Mouse (Mus musculus) CH12.LX (cell line): ENCODE measurements at regions not wholly inside any gene's neighbourhood (a gene's known extent, or its start where the extent isn't known, plus 50 kb on each side); places are given as distances from the start of the nearest gene placed in this dataset.

Experiments used
- DNase-seq: peaks from one replicate; pipeline ENCODE4 v3.0.0-alpha.2; 2013; ENCODE audit errors: extremely low read depth
- H3K27ac ChIP-seq: 2 replicates; pipeline ENCODE4 v1.5.1; 2012; ENCODE audit warnings: low read depth, mild to moderate bottlenecking, control low read depth, moderate library complexity; ENCODE audit not compliant: insufficient read depth
- H3K27me3 ChIP-seq: replicated peaks from 2 replicates; pipeline ENCODE3; 2012; ENCODE audit warnings: inconsistent platforms
- H3K36me3 ChIP-seq, 2 experiments: replicated peaks in 1 of 2; 2 replicates each; pipeline versions ENCODE3 to v1.6.1; 2012; ENCODE audit warnings: inconsistent platforms in 1 of 2, low read length in 1 of 2, mild to moderate bottlenecking in 1 of 2, mixed read lengths in 1 of 2, moderate library complexity in 1 of 2; ENCODE audit not compliant: control insufficient read depth in 1 of 2, insufficient read depth in 1 of 2
- H3K4me1 ChIP-seq, 2 experiments: 2 replicates each; pipeline ENCODE4 v1.6.1; 2012; ENCODE audit warnings: inconsistent platforms in 1 of 2, moderate library complexity in 1 of 2; ENCODE audit not compliant: insufficient read depth in 2 of 2, control insufficient read depth in 1 of 2
- H3K4me2 ChIP-seq: 2 replicates; pipeline ENCODE4 v1.6.1; 2012; ENCODE audit warnings: low read depth, mild to moderate bottlenecking, control low read depth; ENCODE audit not compliant: poor library complexity, insufficient read depth, severe bottlenecking
- H3K4me3 ChIP-seq, 3 experiments: fragments of 150-350 bp in 1 of 3; sonication (generic) in 1 of 3; replicated peaks in 1 of 3; 2 replicates each; pipeline versions ENCODE3 to v1.5.1; 2011 to 2012; ENCODE audit warnings: low read depth in 2 of 3, low read length in 2 of 3, mild to moderate bottlenecking in 2 of 3, moderate library complexity in 2 of 3, control low read depth in 1 of 3, improper control_type of control experiment in 1 of 3, inconsistent platforms in 1 of 3, mixed read lengths in 1 of 3; ENCODE audit not compliant: poor library complexity in 1 of 3
- H3K79me2 ChIP-seq: replicated peaks from 2 replicates; pipeline ENCODE4 v1.6.1; 2012; ENCODE audit warnings: mild to moderate bottlenecking, moderate library complexity; ENCODE audit not compliant: control insufficient read depth, poor library complexity, insufficient read depth, severe bottlenecking; ENCODE audit errors: extremely low read depth
- H3K9ac ChIP-seq: 2 replicates; pipeline ENCODE4 v1.6.1; 2012; ENCODE audit warnings: low read depth, mild to moderate bottlenecking, control low read depth, moderate library complexity; ENCODE audit not compliant: insufficient read depth
- H3K9me3 ChIP-seq: replicated peaks from 2 replicates; pipeline ENCODE3; 2012; ENCODE audit warnings: low read length, inconsistent platforms, mixed read lengths
- CHD2 ChIP-seq: IDR thresholded peaks from 2 replicates; pipeline ENCODE4 v1.6.1; 2011; ENCODE audit warnings: low read length, improper control_type of control experiment
- CTCF ChIP-seq, 2 experiments: IDR thresholded peaks in 1 of 2; conservative IDR thresholded peaks in 1 of 2; 2 replicates each; pipeline ENCODE4 v1.5.1; 2011 to 2012; ENCODE audit warnings: low read depth in 2 of 2, low read length in 2 of 2, improper control_type of control experiment in 1 of 2, inconsistent platforms in 1 of 2, mild to moderate bottlenecking in 1 of 2, moderate library complexity in 1 of 2
- EP300 ChIP-seq: IDR thresholded peaks from 2 replicates; pipeline ENCODE4 v1.6.1; 2011; ENCODE audit warnings: low read length, improper control_type of control experiment
- ETS1 ChIP-seq: conservative IDR thresholded peaks from 2 replicates; pipeline ENCODE4 v1.6.1; 2012; ENCODE audit warnings: low read depth, mild to moderate bottlenecking, inconsistent platforms, low read length, improper control_type of control experiment, moderate library complexity
- GABPA ChIP-seq: IDR thresholded peaks from 2 replicates; pipeline ENCODE4 v1.6.1; 2012; ENCODE audit warnings: low read depth, low read length, improper control_type of control experiment, inconsistent platforms; ENCODE audit not compliant: insufficient replicate concordance
- HCFC1 ChIP-seq: IDR thresholded peaks from 2 replicates; pipeline ENCODE4 v1.6.1; 2012; ENCODE audit warnings: low read depth, mild to moderate bottlenecking, inconsistent platforms, low read length, improper control_type of control experiment
- JUN ChIP-seq: IDR thresholded peaks from 2 replicates; pipeline ENCODE4 v1.6.1; 2011; ENCODE audit warnings: low read depth, mild to moderate bottlenecking, low read length, improper control_type of control experiment, moderate library complexity; ENCODE audit not compliant: insufficient read depth
- JUND ChIP-seq: conservative IDR thresholded peaks from 2 replicates; pipeline ENCODE4 v1.6.1; 2011; ENCODE audit warnings: low read depth, low read length, improper control_type of control experiment
- MAZ ChIP-seq: IDR thresholded peaks from 2 replicates; pipeline ENCODE4 v1.6.1; 2012; ENCODE audit warnings: low read depth, mild to moderate bottlenecking, inconsistent platforms, low read length, improper control_type of control experiment, moderate library complexity
- MEF2A ChIP-seq: IDR thresholded peaks from 2 replicates; pipeline ENCODE4 v1.6.1; 2014; ENCODE audit warnings: low read depth, mild to moderate bottlenecking, inconsistent platforms, low read length, improper control_type of control experiment, borderline replicate concordance
- MXI1 ChIP-seq: IDR thresholded peaks from 2 replicates; pipeline ENCODE4 v1.6.1; 2011; ENCODE audit warnings: mild to moderate bottlenecking, low read depth, low read length, improper control_type of control experiment
- NRF1 ChIP-seq: IDR thresholded peaks from 2 replicates; pipeline ENCODE4 v1.6.1; 2014; ENCODE audit warnings: low read depth, mild to moderate bottlenecking, inconsistent platforms, low read length, improper control_type of control experiment, moderate library complexity
- RCOR1 ChIP-seq: conservative IDR thresholded peaks from 2 replicates; pipeline ENCODE4 v1.6.1; 2012; ENCODE audit warnings: low read depth, mild to moderate bottlenecking, inconsistent platforms, low read length, improper control_type of control experiment
- TBP ChIP-seq: conservative IDR thresholded peaks from 2 replicates; pipeline ENCODE4 v1.6.1; 2011; ENCODE audit warnings: low read depth, low read length, improper control_type of control experiment
- TCF12 ChIP-seq: IDR thresholded peaks from 2 replicates; pipeline ENCODE4 v1.6.1; 2014; ENCODE audit warnings: low read depth, mild to moderate bottlenecking, inconsistent platforms, low read length, improper control_type of control experiment
- USF2 ChIP-seq: conservative IDR thresholded peaks from 2 replicates; pipeline ENCODE4 v1.6.1; 2011; ENCODE audit warnings: low read depth, low read length, improper control_type of control experiment
- ZC3H11A ChIP-seq: IDR thresholded peaks from 2 replicates; pipeline ENCODE4 v1.6.1; 2012; ENCODE audit warnings: low read depth, mild to moderate bottlenecking, inconsistent platforms, low read length, improper control_type of control experiment
- ZKSCAN1 ChIP-seq: IDR thresholded peaks from 2 replicates; pipeline ENCODE4 v1.6.1; 2012; ENCODE audit warnings: low read depth, inconsistent platforms, low read length, improper control_type of control experiment, borderline replicate concordance
- dilution Hi-C: fragments of 300-500 bp; cut with MboI; formaldehyde crosslinking; loops from 2 replicates; pipeline ENCODE4 v1.14.3; 2020; ENCODE audit warnings: low sequenced_read_pairs; ENCODE audit not compliant: extremely low pct_unique_long_range_greater_than_20kb, extremely low pct_ligation_motif_present
- in situ Hi-C: fragments of 300-500 bp; cut with MboI; formaldehyde crosslinking; loops from 3 replicates; pipeline ENCODE4 v1.14.3; 2019; ENCODE audit warnings: low sequenced_read_pairs, low pct_ligation_motif_present, low pct_unique_long_range_greater_than_20kb, mixed read lengths

GRCm38 (mm10) chr15:47386881-47387399, 6497.8 kb upstream of the Gm7489 start:
- Histone ChIP-seq H3K9ac (no peak overlapping the region), H3K79me2 (no peaks in the 10 kb centered on the region), H3K4me2 (no peak overlapping the region), H3K4me3 (no peak overlapping the region), H3K36me3 (no peaks in the 10 kb centered on the region), H3K4me1 (no peaks in the 10 kb centered on the region), H3K27me3 (no peaks in the 10 kb centered on the region), H3K9me3 (peaks cover 63% of the 10 kb centered on the region), H3K27ac (no peak overlapping the region)
- in situ Hi-C loops, result no loop called here
- no peak for DNase-seq
- dilution Hi-C loops, result no loop called here
- TF ChIP-seq CHD2 (no peak), USF2 (no peak), TCF12 (no peak), MEF2A (no peak), GABPA (no peak), JUND (no peak), ETS1 (no peak), CTCF (conservative IDR thresholded peaks at IDR 0.05 in 1 of 2, IDR thresholded peaks at IDR 0.05 in 1 of 2; ENCODE audit: low read depth in 2 of 2, low read length in 2 of 2) (no peak), MAZ (no peak), ZKSCAN1 (no peak), EP300 (no peak), HCFC1 (no peak), JUN (no peak), ZC3H11A (no peak), RCOR1 (no peak), NRF1 (no peak), TBP (no peak), MXI1 (no peak)
